Mouse (Mus musculus) cerebellum, adult 2 months (tissue): ENCODE measurements at regions not wholly inside any gene's neighbourhood (a gene's known extent, or its start where the extent isn't known, plus 50 kb on each side); places are given as distances from the start of the nearest gene placed in this dataset.

Experiments
- CTCF ChIP-seq: fragments of 200-500 bp; IDR thresholded peaks from 2 replicates; pipeline ENCODE4 v1.5.1; 2011; ENCODE audit warnings: low read depth, mild to moderate bottlenecking, control low read depth, low read length, moderate library complexity, borderline replicate concordance; ENCODE audit not compliant: insufficient read depth
- POLR2A ChIP-seq: fragments of 200-500 bp; IDR thresholded peaks from 2 replicates; pipeline ENCODE4 v1.6.1; 2011; ENCODE audit warnings: low read length, control low read depth, borderline replicate concordance; ENCODE audit not compliant: insufficient read depth

DNA sequence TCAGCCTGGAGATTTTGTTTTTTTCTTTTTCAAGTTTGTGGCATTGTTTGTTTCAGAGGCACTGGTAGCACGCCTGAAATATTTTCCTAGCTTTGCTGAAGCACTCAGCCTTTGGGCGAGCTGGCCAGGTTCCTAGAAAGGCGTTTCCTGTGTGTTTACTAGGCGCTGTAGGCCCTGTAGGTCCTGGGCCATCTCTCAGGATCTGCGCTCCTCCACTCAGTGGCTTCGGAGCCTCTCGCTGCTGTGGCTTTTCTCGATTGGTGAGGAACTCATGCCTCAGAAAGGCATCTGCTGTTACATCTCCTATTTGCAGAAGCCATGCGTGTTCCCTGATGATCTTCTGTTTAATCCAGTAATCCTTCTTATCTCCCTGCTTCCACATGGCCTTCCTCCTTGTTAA lies 188.0 kb upstream of the Plcz1 start:
- TF ChIP-seq CTCF (no peak), POLR2A (no peak)
